Mouse (Mus musculus) macrophage (primary cell): ENCODE measurements around the gene Eya4. TPM values are rescaled to one million over a fixed set of nuclear protein-coding genes. Genes with fewer than 3 reads are reported as not detected.

ENCODE experiments used
- H3K27ac ChIP-seq: fragments of 350-480 bp; formaldehyde crosslinking; 2 replicates; pipeline ENCODE4 v1.9.0; 2021
- H3K36me3 ChIP-seq: fragments of 350-480 bp; formaldehyde crosslinking; 2 replicates; pipeline ENCODE4 v1.9.0; 2021; ENCODE audit errors: inconsistent target
- H3K4me3 ChIP-seq: fragments of 350-480 bp; formaldehyde crosslinking; 2 replicates; pipeline ENCODE4 v1.9.0; 2021; ENCODE audit errors: inconsistent target
- H3K79me2 ChIP-seq: fragments of 350-480 bp; formaldehyde crosslinking; 2 replicates; pipeline ENCODE4 v1.9.0; 2021; ENCODE audit errors: inconsistent target
- WGBS: methylation state at CpG from one replicate; pipeline ENCODE4 v1.1.7; 2026; ENCODE audit warnings: inconsistent platforms; ENCODE audit not compliant: missing documents; 5-methylcytosine and 5-hydroxymethylcytosine counted together
- polyA plus RNA-seq: library from polyadenylated mRNA; stranded (reverse); fragments of 250-400 nt; gene quantifications from 3 replicates; pipeline ENCODE4 v1.2.4, GENCODE M21; 2018; ENCODE audit warnings: inconsistent platforms
- total RNA-seq, 78 experiments: library from RNA; depleted of rRNA; stranded (reverse); fragments of 250-400 nt; gene quantifications; 1 replicate in 9 of 78; 2 replicates in 24 of 78; 3 replicates in 43 of 78; 4 replicates in 2 of 78; pipeline ENCODE4 v1.2.4; 2018; ENCODE audit warnings: inconsistent platforms in 56 of 78

The Eya4 gene
- total RNA-seq (2018; cell fraction: chromatin; rRNA removed): 10 to 100 TPM in 3 of 26 experiments, 1 to 10 TPM in 22, under 1 TPM in 1; 0.67 to 11.5 (median 6.8) TPM
- total RNA-seq (2018; cell fraction: cytosol; rRNA removed): 1 to 10 TPM; 1.0 to 3.7 (median 2.4) TPM
- total RNA-seq (2018; cell fraction: nucleus; rRNA removed): 10 to 100 TPM in 1 of 26 experiments, 1 to 10 TPM in 25; 1.8 to 12.3 (median 5.2) TPM
- polyA plus RNA-seq: 1.9 to 5.3 TPM (median 4.1 TPM) in 3 replicates

DNA sequence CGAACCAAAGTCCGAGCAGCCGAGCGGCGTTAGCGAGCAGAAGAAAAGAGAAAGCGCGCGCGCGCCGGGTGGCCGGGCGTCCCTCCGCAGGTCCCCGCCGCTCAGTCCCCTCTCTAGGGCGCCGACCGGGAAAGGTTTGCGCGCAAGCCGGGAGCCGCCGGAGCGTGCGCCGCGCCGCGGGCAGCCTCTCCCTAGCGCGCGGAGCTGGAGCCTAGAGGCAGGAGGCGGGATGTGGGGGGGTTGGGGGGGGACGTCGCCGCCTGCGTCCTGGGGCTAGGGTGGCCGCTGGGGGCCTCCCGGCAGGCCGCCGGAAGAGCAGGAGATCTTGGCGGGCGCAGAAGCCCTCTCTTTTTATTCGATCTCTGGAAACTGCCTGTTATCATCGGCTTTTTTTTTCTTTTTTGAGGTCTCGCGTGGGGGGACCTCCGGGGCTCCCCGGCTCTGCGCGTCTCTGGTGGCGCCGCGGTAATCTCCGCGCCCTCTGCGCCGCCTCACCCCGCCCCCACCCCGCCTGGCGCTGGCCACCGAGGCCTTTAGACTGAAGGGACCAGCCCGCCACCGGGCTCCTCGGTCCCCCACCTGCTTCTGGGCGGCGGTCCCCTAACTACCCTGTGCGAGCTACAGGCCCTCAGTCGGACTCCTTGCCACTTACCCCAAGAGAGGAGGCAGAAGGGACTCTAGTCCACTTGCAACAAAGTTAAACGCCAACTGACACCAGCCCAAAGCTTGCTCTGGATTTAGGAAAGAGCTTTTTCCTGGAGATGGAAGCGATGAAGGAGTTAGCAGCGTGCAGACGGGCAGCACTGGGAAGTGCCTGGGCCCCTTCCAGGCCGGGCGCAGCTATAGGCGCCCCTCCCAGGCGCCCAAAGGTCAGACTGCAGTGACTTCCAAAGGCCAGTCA, at the start of gene Eya4:
Gene Eya4 (minus strand): TSS at position 776 of the 901 bp plus-strand sequence.
- H3K4me3 ChIP-seq: no peak within 1 kb of the TSS
- no peaks in the 10 kb centered on the region for H3K79me2 ChIP-seq
- H3K36me3 ChIP-seq: no peaks in the 10 kb centered on the region
- WGBS: 12% methylated on average over 73 of the region's 79 CpGs
- no peak within 1 kb of the TSS for H3K27ac ChIP-seq

DNA sequence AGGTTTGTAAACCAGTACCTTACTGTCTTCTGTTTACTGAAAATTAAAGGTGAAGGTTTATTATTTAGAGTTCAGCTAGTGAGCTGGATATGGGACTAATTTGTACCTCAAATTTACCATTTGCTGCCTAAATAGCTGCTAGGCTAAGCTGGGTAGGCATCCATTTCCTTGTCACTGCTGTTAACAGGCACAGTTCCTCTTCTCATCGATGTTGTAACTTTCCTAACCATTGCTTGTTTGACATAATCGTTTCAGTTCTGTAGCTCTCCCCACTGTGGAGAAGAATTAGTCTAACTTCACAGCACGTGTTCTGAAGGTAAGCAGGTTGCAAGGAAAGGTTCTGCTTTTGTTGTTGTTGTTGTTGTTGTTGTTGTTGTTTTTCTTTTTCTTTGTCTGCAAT, 44.8 kb upstream of the Eya4 start:
- no peaks in the 10 kb centered on the region for H3K36me3 ChIP-seq
- H3K4me3 ChIP-seq: no peak overlapping the region
- no peak overlapping the region for H3K27ac ChIP-seq
- no peaks in the 10 kb centered on the region for H3K79me2 ChIP-seq
- 10% methylated on average over 3 of the region's 3 CpGs for WGBS

DNA sequence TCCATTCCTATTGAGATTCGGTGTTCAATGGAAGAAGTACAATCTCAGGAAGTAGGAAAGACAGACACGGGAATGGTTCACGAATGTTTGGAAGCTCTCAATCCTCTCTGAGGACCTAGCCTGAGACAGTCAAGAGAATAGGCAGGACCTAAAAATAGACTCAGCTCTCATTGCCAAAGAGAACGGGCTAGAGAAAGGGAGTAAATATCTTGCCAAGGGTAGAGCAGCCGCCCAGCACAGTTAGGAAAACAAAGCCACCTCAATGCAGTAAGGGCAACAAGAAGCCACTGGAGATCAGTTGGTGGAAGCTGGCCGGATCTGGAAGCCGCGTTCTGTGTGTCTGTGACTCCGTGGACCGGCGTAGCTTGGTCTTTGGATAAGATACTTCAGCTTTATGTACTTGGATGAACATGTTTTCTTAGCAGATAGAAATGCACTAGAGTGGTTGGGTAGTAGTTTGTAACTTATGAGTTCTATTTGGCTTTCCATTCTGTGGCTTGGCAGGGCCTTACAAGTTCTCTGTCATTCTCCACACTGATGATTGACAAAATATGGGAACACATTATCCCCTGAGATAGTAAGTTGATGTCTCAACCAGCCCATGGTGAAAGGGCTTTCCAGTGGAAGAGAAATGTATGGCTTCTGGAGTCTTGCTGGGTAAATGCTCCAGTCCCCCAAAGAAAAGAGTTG, 44.1 kb upstream of the Eya4 start:
- 82% methylated on average over 11 of the region's 11 CpGs for WGBS
- H3K4me3 ChIP-seq: no peak overlapping the region
- H3K79me2 ChIP-seq: no peaks in the 10 kb centered on the region

GRCm38 (mm10) chr10:23394152-23394551, 43.6 kb upstream of the Eya4 start:
- H3K27ac ChIP-seq: no peak overlapping the region
- 59% methylated on average over 6 of the region's 6 CpGs for WGBS
- no peaks in the 10 kb centered on the region for H3K79me2 ChIP-seq
- H3K36me3 ChIP-seq: no peaks in the 10 kb centered on the region
- H3K4me3 ChIP-seq: no peak overlapping the region

More for the DNA sequence above, 44.1 kb upstream of the Eya4 start:
- Histone ChIP-seq H3K36me3 (no peaks in the 10 kb centered on the region), H3K27ac (no peak overlapping the region)

GRCm38 (mm10) chr10:23363866-23364265, 13.3 kb upstream of the Eya4 start:
- no peak overlapping the region for H3K4me3 ChIP-seq
- 90% methylated on average over 6 of the region's 6 CpGs for WGBS
- H3K27ac ChIP-seq: no peak overlapping the region
- no peaks in the 10 kb centered on the region for H3K79me2 ChIP-seq
- H3K36me3 ChIP-seq: no peaks in the 10 kb centered on the region

DNA sequence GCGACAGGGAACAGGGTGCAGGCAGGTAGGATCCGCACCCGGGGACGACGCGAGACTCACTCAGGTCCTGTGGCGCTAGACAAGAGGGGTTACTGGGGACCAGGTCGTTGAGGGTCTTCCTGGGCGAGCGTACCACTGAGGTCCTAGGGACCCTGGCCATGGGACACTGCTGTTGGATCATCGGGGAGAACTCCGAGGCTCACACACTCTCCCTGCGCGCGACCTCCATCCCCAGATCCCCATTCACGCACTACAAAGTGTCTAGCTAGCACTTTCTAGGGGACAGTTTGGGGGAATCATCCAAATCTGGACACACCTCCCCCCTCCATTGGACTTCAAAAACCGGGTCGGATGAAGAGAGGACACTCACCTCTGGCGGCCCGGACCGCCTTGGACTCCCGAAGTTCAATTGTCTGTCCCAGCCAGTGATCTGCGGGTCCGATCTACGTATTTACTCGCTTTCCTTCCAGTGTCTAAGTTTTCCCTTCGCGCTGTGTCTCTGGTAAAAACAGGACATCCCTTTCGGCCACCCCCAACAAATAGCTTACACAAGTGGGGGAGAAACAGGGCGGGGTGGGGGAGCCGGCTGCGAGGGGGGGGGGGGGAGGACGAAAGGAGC, 1.1 kb downstream of the Eya4 start:
- 5% methylated on average over 30 of the region's 33 CpGs for WGBS
- no peaks in the 10 kb centered on the region for H3K79me2 ChIP-seq
- no peak overlapping the region for H3K27ac ChIP-seq
- H3K4me3 ChIP-seq: no peak overlapping the region
- H3K36me3 ChIP-seq: no peaks in the 10 kb centered on the region

DNA sequence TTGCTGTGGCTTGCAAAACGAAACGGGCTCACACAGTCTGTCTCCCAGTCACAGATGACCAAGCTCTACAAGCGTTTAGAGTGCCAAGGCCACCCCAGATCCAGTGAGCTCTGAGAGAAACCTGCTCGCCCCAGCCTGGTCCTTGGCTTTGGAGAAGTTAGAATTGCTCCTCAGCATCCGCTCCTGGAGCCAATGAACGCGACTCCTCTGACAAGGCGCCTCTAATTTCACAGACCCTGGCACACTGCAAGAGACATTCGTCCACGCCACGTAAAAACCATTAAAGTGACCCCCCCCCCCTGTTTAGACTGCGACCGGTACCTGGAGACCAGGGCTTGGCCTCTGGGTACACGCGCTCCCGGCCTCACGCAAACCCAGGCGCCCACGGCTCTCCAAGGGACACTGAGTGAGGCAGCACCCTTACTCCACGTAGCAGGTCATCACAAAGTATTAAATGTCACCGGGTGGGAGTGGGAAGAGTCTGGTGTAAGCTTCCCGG, 1.6 kb downstream of the Eya4 start:
- 3% methylated on average over 22 of the region's 22 CpGs for WGBS
- Histone ChIP-seq H3K27ac (no peak overlapping the region), H3K36me3 (no peaks in the 10 kb centered on the region), H3K4me3 (no peak overlapping the region), H3K79me2 (no peaks in the 10 kb centered on the region)

- WGBS: 11% methylated on average over 33 of the region's 34 CpGs
- no peaks in the 10 kb centered on the region for H3K36me3 ChIP-seq
- H3K79me2 ChIP-seq: no peaks in the 10 kb centered on the region
- H3K4me3 ChIP-seq: no peak overlapping the region
- no peak overlapping the region for H3K27ac ChIP-seq
Measured at GRCm38 (mm10) chr10:23348101-23348892, 2.3 kb downstream of the Eya4 start.

DNA sequence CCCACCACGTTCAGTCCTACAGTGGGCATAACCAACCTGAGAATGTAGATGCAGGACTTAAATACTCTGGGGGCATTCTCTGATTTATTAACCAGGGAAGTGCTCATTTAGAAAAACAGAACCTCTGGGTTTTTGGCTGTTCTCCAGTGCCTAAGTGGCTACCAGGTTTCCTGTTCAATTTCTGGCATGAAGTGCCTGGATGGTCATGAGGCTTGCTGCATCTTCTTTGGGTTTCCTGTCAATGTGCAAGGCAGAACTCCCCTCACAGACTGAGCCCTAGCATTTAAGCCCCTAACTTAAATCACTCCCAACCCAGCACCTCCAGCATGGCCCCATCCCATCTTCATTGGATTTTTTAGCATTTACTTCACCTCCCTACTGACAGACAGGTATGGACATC, 13.3 kb downstream of the Eya4 start:
- Histone ChIP-seq H3K79me2 (no peaks in the 10 kb centered on the region), H3K4me3 (no peak overlapping the region), H3K27ac (no peak overlapping the region), H3K36me3 (no peaks in the 10 kb centered on the region)
- 0% methylated on average over 1 of the region's 1 CpGs for WGBS

GRCm38 (mm10) chr10:23332768-23333167, 17.8 kb downstream of the Eya4 start:
- Histone ChIP-seq H3K4me3 (no peak overlapping the region), H3K27ac (no peak overlapping the region), H3K79me2 (no peaks in the 10 kb centered on the region), H3K36me3 (no peaks in the 10 kb centered on the region)
- 78% methylated on average over 5 of the region's 5 CpGs for WGBS

- 96% methylated on average over 6 of the region's 6 CpGs for WGBS
- Histone ChIP-seq H3K36me3 (no peaks in the 10 kb centered on the region), H3K27ac (no peak overlapping the region), H3K79me2 (no peaks in the 10 kb centered on the region), H3K4me3 (no peak overlapping the region)
Measured at GRCm38 (mm10) chr10:23327651-23328050, 22.9 kb downstream of the Eya4 start.

DNA sequence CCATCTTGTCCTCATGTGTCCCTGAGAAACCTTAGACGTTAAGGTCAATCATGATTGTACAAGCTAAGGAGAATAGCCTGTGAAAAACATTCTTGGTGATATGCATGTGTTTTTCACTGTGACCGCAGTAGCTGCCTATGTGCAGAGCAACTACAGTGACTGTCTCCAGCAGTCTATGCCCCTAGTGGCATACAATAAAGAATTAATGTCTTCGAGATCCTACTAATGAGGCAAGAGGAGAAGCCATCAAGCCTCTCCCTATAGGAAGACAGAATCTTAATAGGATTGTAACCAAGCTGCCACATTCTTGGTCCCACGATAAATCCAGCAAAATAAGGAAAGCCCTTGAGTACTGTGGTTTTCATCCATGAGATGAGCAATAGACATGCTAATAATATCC, 28.3 kb downstream of the Eya4 start:
- 87% methylated on average over 4 of the region's 4 CpGs for WGBS
- Histone ChIP-seq H3K27ac (no peak overlapping the region), H3K36me3 (no peaks in the 10 kb centered on the region), H3K79me2 (no peaks in the 10 kb centered on the region), H3K4me3 (no peak overlapping the region)

- Histone ChIP-seq H3K79me2 (no peaks in the 10 kb centered on the region), H3K36me3 (no peaks in the 10 kb centered on the region), H3K4me3 (no peak overlapping the region), H3K27ac (no peak overlapping the region)
- WGBS: 85% methylated on average over 3 of the region's 3 CpGs
Measured at GRCm38 (mm10) chr10:23295616-23296015, 55.0 kb downstream of the Eya4 start.

DNA sequence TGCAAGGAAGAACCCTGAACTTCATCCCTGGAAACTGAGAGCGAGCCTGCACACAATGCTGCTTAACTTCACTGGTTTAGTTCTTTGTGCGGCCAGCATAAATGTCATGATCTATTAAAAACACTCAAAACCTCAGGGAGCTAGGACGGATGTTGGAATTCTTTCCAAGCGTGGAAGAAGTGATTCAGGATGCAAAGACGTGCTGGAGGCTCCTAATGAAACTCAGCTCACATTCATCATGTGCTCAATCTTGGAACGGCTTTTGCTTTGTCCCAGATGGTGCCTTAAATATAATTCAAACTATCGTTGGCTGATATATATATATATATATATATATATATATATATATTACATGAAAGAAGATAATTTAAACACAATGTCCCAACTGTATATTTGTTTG, 58.1 kb downstream of the Eya4 start:
- H3K4me3 ChIP-seq: no peak overlapping the region
- no peaks in the 10 kb centered on the region for H3K36me3 ChIP-seq
- H3K79me2 ChIP-seq: no peaks in the 10 kb centered on the region
- no peak overlapping the region for H3K27ac ChIP-seq
- 97% methylated on average over 6 of the region's 7 CpGs for WGBS
